Mouse (Mus musculus): ENCODE measurements at regions not wholly inside any gene's neighbourhood (a gene's known extent, or its start where the extent isn't known, plus 50 kb on each side); places are given as distances from the start of the nearest gene placed in this dataset.

GRCm38 (mm10) chr7:83140216-83140615, 273.1 kb downstream of the Mex3b start:
- no peak for ATAC-seq (replicated peaks; ENCODE audit: insufficient number of reproducible peaks, low FRiP score, low TSS enrichment)
- H3K9me3 ChIP-seq (replicated peaks; ENCODE audit: control insufficient read depth, low read length): no peaks in the 10 kb centered on the region
- no peaks in the 10 kb centered on the region for H3K4me1 ChIP-seq (ENCODE audit: control insufficient read depth, insufficient read depth, low read length)
- no peak overlapping the region for H3K9ac ChIP-seq (ENCODE audit: low read depth, low read length)
- H3K4me2 ChIP-seq: no peak overlapping the region
- 31% methylated on average over 4 of the region's 4 CpGs for WGBS (ENCODE audit: insufficient replicate concordance)
- no peaks in the 10 kb centered on the region for H3K36me3 ChIP-seq (ENCODE audit: control insufficient read depth, insufficient read depth, low read length)
- H3K27me3 ChIP-seq (ENCODE audit: control insufficient read depth, insufficient read depth, low read length): no peaks in the 10 kb centered on the region
- no peak overlapping the region for H3K27ac ChIP-seq (ENCODE audit: low read depth, low read length)
- H3K4me3 ChIP-seq (ENCODE audit: low read depth, low read length): no peak overlapping the region

- Histone ChIP-seq H3K27ac (ENCODE audit: low read depth, low read length) (no peak overlapping the region), H3K9me3 (replicated peaks; ENCODE audit: control insufficient read depth, low read length) (no peaks in the 10 kb centered on the region), H3K4me1 (ENCODE audit: control insufficient read depth, insufficient read depth, low read length) (no peaks in the 10 kb centered on the region), H3K27me3 (ENCODE audit: control insufficient read depth, insufficient read depth, low read length) (no peaks in the 10 kb centered on the region), H3K36me3 (ENCODE audit: control insufficient read depth, insufficient read depth, low read length) (no peaks in the 10 kb centered on the region), H3K4me2 (no peak overlapping the region), H3K9ac (ENCODE audit: low read depth, low read length) (no peak overlapping the region), H3K4me3 (ENCODE audit: low read depth, low read length) (no peak overlapping the region)
- no peak for ATAC-seq (replicated peaks; ENCODE audit: insufficient number of reproducible peaks, low FRiP score, low TSS enrichment)
- 88% methylated on average over 3 of the region's 3 CpGs for WGBS (ENCODE audit: insufficient replicate concordance)
Observed at GRCm38 (mm10) chr7:83140658-83141057, 273.5 kb downstream of the Mex3b start.

- Histone ChIP-seq H3K4me1 (ENCODE audit: control insufficient read depth, insufficient read depth, low read length) (no peaks in the 10 kb centered on the region), H3K9ac (ENCODE audit: low read depth, low read length) (no peak overlapping the region), H3K27ac (ENCODE audit: low read depth, low read length) (no peak overlapping the region), H3K4me2 (no peak overlapping the region), H3K27me3 (ENCODE audit: control insufficient read depth, insufficient read depth, low read length) (no peaks in the 10 kb centered on the region), H3K4me3 (ENCODE audit: low read depth, low read length) (no peak overlapping the region), H3K9me3 (replicated peaks; ENCODE audit: control insufficient read depth, low read length) (no peaks in the 10 kb centered on the region), H3K36me3 (ENCODE audit: control insufficient read depth, insufficient read depth, low read length) (no peaks in the 10 kb centered on the region)
- WGBS (ENCODE audit: insufficient replicate concordance): 55% methylated on average over 5 of the region's 5 CpGs
- no peak for ATAC-seq (replicated peaks; ENCODE audit: insufficient number of reproducible peaks, low FRiP score, low TSS enrichment)
Observed at GRCm38 (mm10) chr7:83144018-83144417, 276.9 kb downstream of the Mex3b start.

- ATAC-seq (replicated peaks; ENCODE audit: insufficient number of reproducible peaks, low FRiP score, low TSS enrichment): no peak
- Histone ChIP-seq H3K4me1 (ENCODE audit: control insufficient read depth, insufficient read depth, low read length) (no peaks in the 10 kb centered on the region), H3K9me3 (replicated peaks; ENCODE audit: control insufficient read depth, low read length) (no peaks in the 10 kb centered on the region), H3K36me3 (ENCODE audit: control insufficient read depth, insufficient read depth, low read length) (no peaks in the 10 kb centered on the region), H3K9ac (ENCODE audit: low read depth, low read length) (no peak overlapping the region), H3K4me2 (no peak overlapping the region), H3K27me3 (ENCODE audit: control insufficient read depth, insufficient read depth, low read length) (no peaks in the 10 kb centered on the region), H3K4me3 (ENCODE audit: low read depth, low read length) (no peak overlapping the region), H3K27ac (ENCODE audit: low read depth, low read length) (no peak overlapping the region)
- WGBS (ENCODE audit: insufficient replicate concordance): 90% methylated on average over 5 of the region's 5 CpGs
Observed at GRCm38 (mm10) chr7:83145551-83145950, 278.4 kb downstream of the Mex3b start.

DNA sequence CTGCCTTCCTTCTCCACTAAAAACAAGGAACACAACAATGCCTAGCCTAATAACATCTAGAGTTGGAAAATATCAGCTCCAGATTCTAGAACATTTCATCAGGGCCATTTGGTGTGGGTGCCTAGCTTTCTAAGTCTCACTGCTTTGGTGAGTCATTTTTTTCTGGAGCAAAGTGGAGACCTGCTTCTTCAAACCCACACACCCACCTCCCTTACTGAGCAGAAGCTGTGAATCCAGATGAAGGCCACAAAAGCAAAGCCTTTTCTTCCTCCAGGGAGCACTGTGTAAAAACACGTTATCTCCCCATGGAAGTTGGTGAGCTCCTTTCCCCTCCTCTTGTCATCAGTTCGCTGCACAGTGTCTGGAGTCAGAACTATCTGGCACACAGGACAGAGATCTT, 294.1 kb downstream of the Mex3b start:
- Histone ChIP-seq H3K4me1 (ENCODE audit: control insufficient read depth, insufficient read depth, low read length) (no peaks in the 10 kb centered on the region; the same call in 1 of the 2 replicates), H3K27ac (ENCODE audit: low read depth, low read length) (no peak overlapping the region), H3K9me3 (replicated peaks; ENCODE audit: control insufficient read depth, low read length) (peaks cover 4% of the 10 kb centered on the region; the same call in 1 of the 2 replicates), H3K4me2 (no peak overlapping the region), H3K27me3 (ENCODE audit: control insufficient read depth, insufficient read depth, low read length) (no peaks in the 10 kb centered on the region), H3K9ac (ENCODE audit: low read depth, low read length) (no peak overlapping the region), H3K4me3 (ENCODE audit: low read depth, low read length) (no peak overlapping the region), H3K36me3 (ENCODE audit: control insufficient read depth, insufficient read depth, low read length) (no peaks in the 10 kb centered on the region)
- no peak for ATAC-seq (replicated peaks; ENCODE audit: insufficient number of reproducible peaks, low FRiP score, low TSS enrichment)
- 27% methylated on average over 2 of the region's 2 CpGs for WGBS (ENCODE audit: insufficient replicate concordance)

- Histone ChIP-seq H3K36me3 (ENCODE audit: control insufficient read depth, insufficient read depth, low read length) (no peaks in the 10 kb centered on the region), H3K4me1 (ENCODE audit: control insufficient read depth, insufficient read depth, low read length) (no peaks in the 10 kb centered on the region; the same call in 1 of the 2 replicates), H3K27ac (ENCODE audit: low read depth, low read length) (no peak overlapping the region), H3K4me2 (no peak overlapping the region), H3K4me3 (ENCODE audit: low read depth, low read length) (no peak overlapping the region), H3K9me3 (replicated peaks; ENCODE audit: control insufficient read depth, low read length) (peaks cover 4% of the 10 kb centered on the region; the same call in 1 of the 2 replicates), H3K27me3 (ENCODE audit: control insufficient read depth, insufficient read depth, low read length) (no peaks in the 10 kb centered on the region), H3K9ac (ENCODE audit: low read depth, low read length) (no peak overlapping the region)
- WGBS (ENCODE audit: insufficient replicate concordance): 41% methylated on average over 3 of the region's 3 CpGs
- ATAC-seq (replicated peaks; ENCODE audit: insufficient number of reproducible peaks, low FRiP score, low TSS enrichment): no peak
Observed at GRCm38 (mm10) chr7:83162868-83163267, 295.7 kb downstream of the Mex3b start.

- 73% methylated on average over 1 of the region's 1 CpGs for WGBS (ENCODE audit: insufficient replicate concordance)
- H3K4me3 ChIP-seq (ENCODE audit: low read depth, low read length): no peak overlapping the region
- H3K27ac ChIP-seq (ENCODE audit: low read depth, low read length): no peak overlapping the region
- ATAC-seq (replicated peaks; ENCODE audit: insufficient number of reproducible peaks, low FRiP score, low TSS enrichment): no peak
- no peaks in the 10 kb centered on the region for H3K27me3 ChIP-seq (ENCODE audit: control insufficient read depth, insufficient read depth, low read length)
- H3K9ac ChIP-seq (ENCODE audit: low read depth, low read length): no peak overlapping the region
- no peak overlapping the region for H3K4me2 ChIP-seq
- H3K4me1 ChIP-seq (ENCODE audit: control insufficient read depth, insufficient read depth, low read length): no peaks in the 10 kb centered on the region
- H3K36me3 ChIP-seq (ENCODE audit: control insufficient read depth, insufficient read depth, low read length): no peaks in the 10 kb centered on the region
- no peaks in the 10 kb centered on the region for H3K9me3 ChIP-seq (replicated peaks; ENCODE audit: control insufficient read depth, low read length)
Observed at GRCm38 (mm10) chr7:83179403-83179802, 312.3 kb downstream of the Mex3b start.

DNA sequence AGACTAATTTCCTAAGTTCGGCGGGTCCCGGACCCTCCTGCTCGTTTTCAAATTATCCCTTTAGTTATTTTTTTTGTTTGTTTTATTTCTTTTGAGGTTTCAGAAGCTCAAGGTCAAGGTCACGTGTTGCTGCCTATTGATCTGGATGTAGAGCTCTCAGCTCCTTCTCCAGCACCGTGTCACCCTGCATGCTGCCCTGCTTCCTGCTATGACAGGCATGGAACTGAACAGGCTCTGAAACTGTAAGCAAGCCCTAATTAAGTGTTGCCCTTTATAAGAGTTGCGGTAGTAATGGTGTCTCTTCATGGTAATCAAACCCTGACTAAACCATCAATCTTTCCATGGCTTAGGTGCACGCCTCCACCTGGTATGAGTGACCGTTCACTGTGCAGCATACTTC, 319.2 kb downstream of the Mex3b start:
- Histone ChIP-seq H3K4me3 (ENCODE audit: low read depth, low read length) (no peak overlapping the region), H3K9ac (ENCODE audit: low read depth, low read length) (no peak overlapping the region), H3K9me3 (replicated peaks; ENCODE audit: control insufficient read depth, low read length) (no peaks in the 10 kb centered on the region), H3K4me2 (no peak overlapping the region), H3K27me3 (ENCODE audit: control insufficient read depth, insufficient read depth, low read length) (no peaks in the 10 kb centered on the region), H3K36me3 (ENCODE audit: control insufficient read depth, insufficient read depth, low read length) (no peaks in the 10 kb centered on the region), H3K4me1 (ENCODE audit: control insufficient read depth, insufficient read depth, low read length) (no peaks in the 10 kb centered on the region), H3K27ac (ENCODE audit: low read depth, low read length) (no peak overlapping the region)
- ATAC-seq (replicated peaks; ENCODE audit: insufficient number of reproducible peaks, low FRiP score, low TSS enrichment): no peak
- 90% methylated on average over 9 of the region's 9 CpGs for WGBS (ENCODE audit: insufficient replicate concordance)

- Histone ChIP-seq H3K9ac (ENCODE audit: low read depth, low read length) (no peak overlapping the region), H3K4me3 (ENCODE audit: low read depth, low read length) (no peak overlapping the region), H3K27ac (ENCODE audit: low read depth, low read length) (no peak overlapping the region), H3K36me3 (ENCODE audit: control insufficient read depth, insufficient read depth, low read length) (no peaks in the 10 kb centered on the region), H3K27me3 (ENCODE audit: control insufficient read depth, insufficient read depth, low read length) (no peaks in the 10 kb centered on the region), H3K4me1 (ENCODE audit: control insufficient read depth, insufficient read depth, low read length) (no peaks in the 10 kb centered on the region), H3K9me3 (replicated peaks; ENCODE audit: control insufficient read depth, low read length) (no peaks in the 10 kb centered on the region), H3K4me2 (no peak overlapping the region)
- ATAC-seq (replicated peaks; ENCODE audit: insufficient number of reproducible peaks, low FRiP score, low TSS enrichment): no peak
- 74% methylated on average over 12 of the region's 12 CpGs for WGBS (ENCODE audit: insufficient replicate concordance)
Observed at GRCm38 (mm10) chr7:83195896-83196537, 328.9 kb downstream of the Mex3b start.
